Mouse (Mus musculus) lung, postnatal 14 days (tissue): ENCODE data around the gene Lce1j.
"Not testable (repeated sequence)": the region's sequence is repeated elsewhere in the genome, so short reads cannot be mapped to it uniquely, and the experiment has no call there.

Experiments
- DNase-seq: peaks from one replicate; pipeline ENCODE4 v3.0.0; 2021

Lce1j gene

DNA sequence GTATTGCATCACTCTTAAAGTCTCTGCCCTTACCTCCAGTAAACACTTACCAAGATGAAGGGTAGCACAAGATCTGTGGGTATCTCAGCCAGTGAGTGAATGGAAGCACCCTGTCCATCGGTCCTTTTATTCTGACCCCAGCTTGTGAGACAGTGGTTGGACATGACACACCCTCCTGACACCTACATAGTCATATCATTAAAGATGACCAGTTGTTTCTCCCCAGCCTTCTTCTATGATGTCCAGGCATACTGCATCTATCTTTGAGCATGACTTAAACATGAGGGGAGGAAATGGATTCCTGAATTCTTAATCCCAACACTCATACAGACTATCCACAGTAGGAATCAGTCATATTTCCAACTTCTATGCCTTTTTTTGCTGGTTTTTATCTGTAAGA, at the start of gene Lce1j:
Gene Lce1j, minus strand, starts transcription at position 101 of the 400 bp plus-strand sequence.
- no peak for DNase-seq

GRCm38 (mm10) chr3:92827108-92827507, 36.8 kb upstream of the Lce1j start, which contains the start of gene Kprp:
Gene Kprp (minus strand): TSS chr3:92827247.
- DNase-seq = no peak

GRCm38 (mm10) chr3:92825808-92826207, 35.5 kb upstream of the Lce1j start:
- DNase-seq = no peak

DNA sequence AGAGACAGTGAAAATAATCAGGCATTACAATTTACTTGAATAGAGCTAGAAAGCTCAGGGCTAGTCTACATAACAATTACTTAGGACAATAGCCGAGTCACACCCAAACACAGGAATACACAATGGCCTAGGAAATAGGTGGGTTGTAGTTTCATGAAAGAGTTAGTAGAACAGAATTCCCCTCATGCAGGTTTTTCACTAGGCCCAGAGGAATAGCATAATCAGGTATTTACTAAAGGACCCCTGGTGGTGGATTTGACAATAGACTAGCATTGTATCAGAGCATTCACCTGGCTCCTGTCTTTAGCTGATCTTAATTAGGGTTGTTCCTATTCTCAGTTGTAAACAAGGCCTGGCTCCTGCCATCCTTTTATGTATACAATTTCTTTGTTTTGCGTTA, 25.7 kb upstream of the Lce1j start:
- not testable (repeated sequence) for DNase-seq

DNA sequence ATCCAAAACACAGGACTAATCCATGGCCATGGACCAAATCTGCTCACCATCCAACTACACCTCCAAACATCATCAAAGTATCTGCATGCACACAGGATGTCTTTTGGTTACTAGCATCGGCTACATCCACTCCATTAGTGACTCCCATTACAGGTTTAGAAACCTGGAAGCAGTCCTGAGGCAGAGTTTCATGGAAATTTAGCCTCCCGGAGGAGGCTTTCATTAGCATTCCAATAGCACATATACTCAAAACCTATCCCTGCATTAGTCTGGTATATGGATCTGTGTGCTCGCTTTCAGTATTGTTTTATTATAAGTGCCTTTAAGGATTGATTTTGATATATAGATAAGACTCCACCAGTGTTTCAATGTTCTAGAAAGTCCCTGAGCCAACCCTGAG, 25.3 kb upstream of the Lce1j start:
- no peak for DNase-seq

- DNase-seq = no peak
Measured at GRCm38 (mm10) chr3:92807791-92808190, 17.5 kb upstream of the Lce1j start, which contains the start of gene Lce1k. Gene Lce1k (minus strand): TSS chr3:92807891.

- no peak for DNase-seq
Measured at GRCm38 (mm10) chr3:92778799-92779198, 11.5 kb downstream of the Lce1j start, which contains the start of gene Lce1i. Gene Lce1i (minus strand): TSS chr3:92778899.

DNA sequence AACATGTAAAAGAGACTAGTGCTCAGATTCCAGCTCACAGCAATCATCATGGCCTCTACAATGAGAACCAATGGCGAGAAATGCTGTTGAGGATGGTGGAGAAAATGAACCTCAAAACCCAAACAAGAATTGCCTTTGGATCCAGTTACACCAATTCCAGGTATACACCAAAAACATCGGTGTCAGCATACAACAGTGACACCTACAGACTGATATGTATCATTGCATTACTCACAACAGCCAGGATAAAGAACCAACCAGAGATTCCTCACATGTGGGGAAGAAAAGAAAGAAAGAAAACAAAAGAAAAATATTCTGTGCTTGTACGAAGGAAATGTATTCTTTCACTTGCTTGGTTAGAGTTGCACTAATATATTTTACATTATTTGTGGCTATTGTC, 18.7 kb downstream of the Lce1j start:
- no peak for DNase-seq

- no peak for DNase-seq
Measured at GRCm38 (mm10) chr3:92764965-92765364, 25.3 kb downstream of the Lce1j start, which contains the start of gene Lce1h. Gene Lce1h (minus strand): TSS chr3:92765065.

DNA sequence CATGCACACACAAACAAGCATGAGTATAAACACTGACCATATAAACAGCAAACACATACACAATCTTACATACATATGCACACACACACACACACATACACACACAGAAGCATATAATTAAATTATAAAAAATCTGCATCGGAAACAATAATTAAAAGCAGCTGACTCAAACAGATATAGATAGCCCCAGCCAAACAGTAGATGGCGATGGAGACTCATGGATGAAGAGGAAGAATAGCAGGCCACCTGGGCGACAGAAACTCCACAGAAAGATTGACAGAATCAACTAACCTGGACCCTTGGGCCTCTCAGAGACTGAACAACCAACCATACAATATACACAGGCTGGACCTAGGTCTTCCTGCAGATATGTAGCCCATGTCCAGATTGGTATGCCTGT, 37.1 kb downstream of the Lce1j start:
- DNase-seq = no peak

- no peak for DNase-seq
Measured at GRCm38 (mm10) chr3:92752238-92752637, 38.1 kb downstream of the Lce1j start, which contains the start of gene Lce1g. Gene Lce1g (minus strand): TSS chr3:92752338.

- no peak for DNase-seq
Measured at GRCm38 (mm10) chr3:92738996-92739395, 51.3 kb downstream of the Lce1j start, which contains the start of gene Gm38119. Gene Gm38119 (minus strand): TSS chr3:92739096.
